Mouse (Mus musculus): Measurements from ENCODE around the gene Zfr2. TPM values are rescaled to one million over a fixed set of nuclear protein-coding genes. Genes with fewer than 3 reads are reported as not detected.

Zfr2 gene
- polyA plus RNA-seq, 1 experiment from 2014 or later = 9.7 TPM

DNA sequence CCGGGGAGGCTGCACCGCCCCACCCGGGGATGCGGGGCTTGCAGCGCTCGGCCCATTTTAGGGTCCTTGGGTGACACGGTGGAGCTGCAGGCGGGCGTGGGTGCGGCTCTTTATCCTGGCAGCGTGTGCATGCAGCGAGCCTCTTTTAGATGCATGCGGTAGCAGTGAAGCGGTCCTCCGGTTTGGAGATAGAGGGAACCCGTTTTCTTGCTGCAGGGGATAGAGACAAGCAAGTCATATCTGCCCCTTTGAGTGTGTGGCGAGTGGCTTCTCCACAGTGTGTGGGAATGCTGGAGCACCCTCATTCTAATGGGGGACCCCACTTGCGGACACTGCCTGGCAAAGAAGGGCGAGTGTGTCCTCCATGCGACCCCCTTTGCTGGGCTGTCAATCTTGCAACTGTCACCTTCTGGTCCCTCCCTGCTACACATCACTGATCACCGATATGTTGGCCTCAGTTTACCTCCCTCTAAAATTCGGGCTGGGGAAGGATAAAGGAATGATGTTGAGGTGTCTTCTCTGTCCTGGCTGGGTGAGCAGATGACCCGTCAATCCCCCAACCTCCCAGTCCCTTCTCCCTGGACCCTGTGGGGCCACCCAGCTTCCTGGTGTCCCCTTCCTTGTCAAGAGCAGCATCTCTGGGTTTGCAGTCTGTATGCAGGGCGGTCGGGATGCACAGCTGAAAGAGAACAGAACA lies 60.5 kb downstream of the Zfr2 start:
- peak overlapping the region; percentile 89 for H3K4me3 ChIP-seq
- WGBS = 3% methylated on average over 25 of the region's 25 CpGs
- peaks cover 14% of the 10 kb centered on the region for H3K36me3 ChIP-seq (ENCODE audit: poor library complexity, severe bottlenecking)
- H3K4me1 ChIP-seq = peaks cover 49% of the 10 kb centered on the region
- peaks cover 18% of the 10 kb centered on the region for H3K27me3 ChIP-seq
- peak overlapping the region; percentile 93 for H3K27ac ChIP-seq
- peak overlapping the region; percentile 92 for H3K9ac ChIP-seq
- no peak; the same call in 1 of the 2 replicates for ATAC-seq
- H3K9me3 ChIP-seq (replicated peaks) = no peaks in the 10 kb centered on the region
- peak overlapping the region; percentile 92 for H3K4me2 ChIP-seq

DNA sequence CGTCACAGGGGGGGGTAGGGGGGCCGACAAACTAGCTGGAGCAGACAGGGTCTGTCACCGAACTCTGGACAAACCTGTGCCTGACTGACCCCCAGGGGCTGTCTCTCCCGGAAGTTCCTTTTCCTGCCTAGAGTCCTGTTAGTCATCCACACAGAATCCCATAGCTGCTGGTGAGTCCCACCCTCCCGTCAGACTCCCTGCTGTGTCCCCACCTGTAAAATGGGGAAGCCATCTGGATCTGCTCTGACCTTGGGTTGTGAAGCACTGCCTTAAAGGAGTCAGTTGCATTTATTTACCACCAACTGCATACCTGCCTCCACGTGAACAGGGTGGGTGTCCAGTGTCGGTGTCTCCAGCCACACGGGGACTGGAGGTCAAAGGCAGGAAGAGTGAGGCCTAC lies 61.5 kb downstream of the Zfr2 start:
- whole genome bisulfite sequencing = 68% methylated on average over 8 of the region's 8 CpGs
- Histone ChIP-seq H3K27ac (no peak overlapping the region), H3K27me3 (peaks cover 18% of the 10 kb centered on the region), H3K36me3 (ENCODE audit: poor library complexity, severe bottlenecking) (peaks cover 14% of the 10 kb centered on the region), H3K4me1 (peaks cover 47% of the 10 kb centered on the region), H3K4me2 (peak overlapping the region; percentile 92), H3K9me3 (replicated peaks) (no peaks in the 10 kb centered on the region), H3K4me3 (peak overlapping the region; percentile 89), H3K9ac (peak overlapping the region; percentile 92)
- no peak for ATAC-seq

DNA sequence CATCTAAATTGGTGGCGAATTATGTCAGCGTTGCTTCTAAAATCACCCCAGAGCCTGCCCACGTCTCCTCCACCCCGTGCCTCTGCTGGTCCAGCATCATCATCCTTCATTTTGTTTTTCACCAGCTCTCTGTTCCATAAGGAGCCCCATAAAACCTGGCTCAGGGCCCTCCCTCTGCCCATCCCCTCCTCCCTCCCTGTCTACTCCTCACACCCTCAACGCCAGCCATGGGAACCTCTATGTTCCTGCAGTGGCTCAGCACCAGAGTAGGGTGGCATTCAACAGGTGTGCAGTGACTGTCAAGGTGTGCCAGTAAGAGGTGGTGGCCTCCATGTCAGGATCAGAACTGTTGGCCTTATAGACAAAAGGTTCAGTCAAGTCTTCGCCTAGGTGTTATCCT lies 62.2 kb downstream of the Zfr2 start:
- ATAC-seq = no peak
- H3K4me2 ChIP-seq = peak overlapping the region; percentile 92; the same call in 1 of the 2 replicates
- H3K4me1 ChIP-seq = peaks cover 42% of the 10 kb centered on the region
- peaks cover 14% of the 10 kb centered on the region for H3K36me3 ChIP-seq (ENCODE audit: poor library complexity, severe bottlenecking)
- H3K9ac ChIP-seq = no peak overlapping the region
- H3K27ac ChIP-seq = no peak overlapping the region; the same call in 1 of the 2 replicates
- no peak overlapping the region for H3K4me3 ChIP-seq
- H3K9me3 ChIP-seq (replicated peaks) = no peaks in the 10 kb centered on the region
- H3K27me3 ChIP-seq = peaks cover 13% of the 10 kb centered on the region
- WGBS = 96% methylated on average over 6 of the region's 6 CpGs

DNA sequence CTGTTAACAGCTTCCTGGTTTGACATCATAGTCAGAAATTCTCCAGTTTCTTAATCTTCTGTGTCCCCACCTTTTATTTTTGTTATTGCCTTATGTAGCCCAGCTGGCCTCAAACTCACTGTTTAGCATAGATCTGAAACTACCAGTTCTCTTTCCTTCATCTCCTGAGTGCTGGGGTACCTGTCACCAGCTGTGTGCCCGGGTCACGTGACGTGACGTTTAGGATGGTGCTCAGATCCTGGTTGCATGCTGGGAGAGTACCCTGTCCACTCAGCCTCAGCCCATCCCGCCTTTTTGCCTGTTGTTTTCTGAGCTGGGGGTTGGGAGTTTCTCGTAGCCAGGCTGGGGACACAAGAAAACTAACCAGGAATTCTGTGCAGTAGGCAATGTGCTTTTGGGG lies 64.3 kb downstream of the Zfr2 start:
- ATAC-seq = no peak
- WGBS = 83% methylated on average over 6 of the region's 6 CpGs
- Histone ChIP-seq H3K4me2 (no peak overlapping the region), H3K4me3 (no peak overlapping the region), H3K27me3 (no peaks in the 10 kb centered on the region), H3K27ac (no peak overlapping the region), H3K36me3 (ENCODE audit: poor library complexity, severe bottlenecking) (peaks cover 14% of the 10 kb centered on the region), H3K4me1 (peaks cover 33% of the 10 kb centered on the region), H3K9ac (no peak overlapping the region), H3K9me3 (replicated peaks) (no peaks in the 10 kb centered on the region)

DNA sequence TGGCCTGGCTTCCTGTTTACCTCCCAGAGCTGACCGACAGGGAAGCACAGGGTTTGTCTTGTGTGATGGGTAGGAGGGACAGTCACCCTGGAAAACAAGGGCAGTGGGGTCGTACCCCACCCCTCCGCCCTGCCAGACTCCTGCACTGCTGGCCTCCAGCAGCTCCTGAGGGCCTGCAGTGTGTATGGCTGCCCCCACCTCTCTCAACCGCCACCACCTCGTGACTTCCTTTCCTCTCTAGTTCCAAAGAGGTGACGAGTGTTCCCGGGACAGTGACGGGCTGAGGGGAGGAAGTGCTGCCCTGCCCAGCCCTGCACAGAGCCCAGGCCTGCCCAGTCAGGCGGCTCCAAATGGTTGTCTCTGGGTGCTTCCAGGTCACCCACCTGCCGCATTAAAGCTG lies 64.9 kb downstream of the Zfr2 start:
- ATAC-seq = no peak
- Histone ChIP-seq H3K27ac (no peak overlapping the region), H3K27me3 (no peaks in the 10 kb centered on the region), H3K4me3 (no peak overlapping the region), H3K9ac (no peak overlapping the region), H3K36me3 (ENCODE audit: poor library complexity, severe bottlenecking) (peaks cover 14% of the 10 kb centered on the region), H3K4me1 (peaks cover 39% of the 10 kb centered on the region), H3K4me2 (no peak overlapping the region), H3K9me3 (replicated peaks) (no peaks in the 10 kb centered on the region)
- 80% methylated on average over 10 of the region's 10 CpGs for WGBS

DNA sequence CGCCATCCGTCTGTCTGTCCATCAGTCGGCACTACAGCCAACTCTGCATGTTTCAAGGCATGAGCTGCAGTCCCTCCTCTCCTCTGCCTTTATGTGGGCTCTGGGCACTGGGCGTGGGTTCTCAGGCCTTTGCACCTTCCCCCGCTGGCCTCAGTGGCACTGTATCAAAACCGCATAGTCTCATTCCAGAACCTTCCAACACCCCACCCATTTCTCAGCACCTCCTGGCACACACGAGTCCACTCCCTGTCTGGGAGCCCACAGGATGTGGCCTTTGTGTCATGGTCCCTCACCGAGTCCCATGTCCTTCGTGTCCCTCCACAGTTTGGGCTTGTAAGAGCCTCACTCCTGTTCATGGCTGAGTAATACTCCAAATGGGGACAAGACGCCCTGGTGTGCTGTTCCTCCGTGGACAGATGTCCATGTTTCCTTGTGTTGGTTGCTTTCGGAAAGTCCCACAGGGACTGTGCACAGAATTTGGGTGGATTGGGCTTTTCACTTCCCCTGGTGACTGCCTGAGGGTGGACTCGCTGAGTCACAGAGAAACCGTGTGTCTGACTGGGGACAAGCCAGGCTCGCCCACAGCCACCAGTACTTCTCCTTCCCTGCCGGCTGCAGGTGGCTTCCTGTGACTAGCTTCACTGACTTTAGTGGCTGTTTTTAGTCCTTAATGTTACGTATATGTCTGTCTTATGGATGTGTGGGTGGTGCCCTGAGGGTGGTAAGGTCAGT lies 65.6 kb downstream of the Zfr2 start:
- H3K9me3 ChIP-seq (replicated peaks) = no peaks in the 10 kb centered on the region
- no peak for ATAC-seq
- H3K36me3 ChIP-seq (ENCODE audit: poor library complexity, severe bottlenecking) = peaks cover 14% of the 10 kb centered on the region
- H3K4me3 ChIP-seq = no peak overlapping the region
- H3K27ac ChIP-seq = no peak overlapping the region
- no peak overlapping the region for H3K9ac ChIP-seq
- no peak overlapping the region for H3K4me2 ChIP-seq
- WGBS = 96% methylated on average over 17 of the region's 17 CpGs
- no peaks in the 10 kb centered on the region for H3K27me3 ChIP-seq
- H3K4me1 ChIP-seq = peaks cover 44% of the 10 kb centered on the region

DNA sequence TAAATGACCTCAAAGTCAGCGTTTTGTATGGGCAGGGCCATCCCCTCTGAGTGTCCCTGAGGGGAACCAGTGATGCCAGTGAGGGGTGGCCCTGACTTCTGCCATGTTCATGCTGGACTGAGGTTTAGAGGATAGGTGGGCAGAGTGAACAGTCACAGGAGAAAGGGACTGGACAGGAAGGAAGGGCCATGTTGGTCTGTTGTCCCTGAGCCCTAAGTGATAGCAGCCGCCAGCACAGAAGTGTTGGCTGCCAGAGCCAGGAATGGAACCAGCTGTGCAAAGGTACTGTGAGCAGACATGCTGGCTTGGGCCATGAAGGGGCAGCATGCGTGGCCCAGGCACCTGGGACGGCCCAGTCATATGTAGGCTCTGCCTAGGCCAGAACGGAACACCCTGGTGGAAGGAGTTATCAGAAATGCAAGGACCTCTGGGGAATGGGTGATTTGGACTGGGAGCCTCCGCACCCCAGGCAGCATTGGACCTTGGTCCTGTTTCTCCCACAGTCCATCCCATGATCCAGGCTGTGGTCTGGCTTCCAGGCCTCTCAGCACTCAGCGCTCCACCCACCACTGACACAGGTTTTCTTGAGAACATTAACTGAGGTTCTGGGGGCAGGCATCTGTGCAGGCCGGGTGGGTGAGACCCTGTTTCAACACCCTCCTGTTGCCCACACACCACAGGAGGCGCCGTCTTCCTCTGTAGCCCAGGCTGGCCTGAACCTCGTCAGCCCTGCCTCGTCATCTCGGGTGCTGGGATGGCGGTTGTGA lies 66.8 kb downstream of the Zfr2 start:
- no peak for ATAC-seq
- no peaks in the 10 kb centered on the region for H3K9me3 ChIP-seq (replicated peaks)
- H3K4me1 ChIP-seq = peaks cover 31% of the 10 kb centered on the region
- WGBS = 92% methylated on average over 14 of the region's 14 CpGs
- H3K4me3 ChIP-seq = no peak overlapping the region
- H3K27me3 ChIP-seq = no peaks in the 10 kb centered on the region
- no peak overlapping the region for H3K9ac ChIP-seq
- peaks cover 14% of the 10 kb centered on the region for H3K36me3 ChIP-seq (ENCODE audit: poor library complexity, severe bottlenecking)
- H3K27ac ChIP-seq = no peak overlapping the region
- no peak overlapping the region for H3K4me2 ChIP-seq

DNA sequence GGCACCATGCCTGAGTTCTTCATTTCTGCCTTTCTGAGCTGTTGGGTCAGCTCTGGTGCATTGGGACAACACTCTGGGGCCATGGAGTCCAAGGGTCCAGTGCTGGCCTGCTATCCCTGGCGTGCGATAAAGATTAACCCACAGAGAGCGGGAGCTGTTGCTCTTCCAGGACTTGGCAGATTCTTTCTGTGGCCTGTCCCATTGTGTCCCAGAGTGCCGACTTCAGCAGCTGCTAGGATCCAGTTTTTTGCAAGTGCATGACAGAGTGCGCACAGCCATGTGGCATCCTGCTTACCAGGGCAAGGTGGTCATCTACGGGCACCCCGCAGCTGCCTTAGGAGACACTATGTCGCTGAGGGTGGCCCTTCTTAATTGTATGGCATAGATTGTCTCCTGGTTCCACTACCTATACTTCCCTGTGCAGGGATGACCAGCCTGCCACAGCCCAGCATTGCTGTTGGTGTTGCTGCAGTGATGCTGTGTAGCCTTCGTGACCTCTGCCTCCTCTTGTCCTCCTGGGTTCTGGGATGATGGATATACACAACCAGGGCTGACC lies 67.5 kb downstream of the Zfr2 start:
- Histone ChIP-seq H3K4me1 (peaks cover 25% of the 10 kb centered on the region), H3K27me3 (no peaks in the 10 kb centered on the region), H3K9ac (no peak overlapping the region), H3K9me3 (replicated peaks) (no peaks in the 10 kb centered on the region), H3K4me2 (no peak overlapping the region), H3K27ac (no peak overlapping the region), H3K36me3 (ENCODE audit: poor library complexity, severe bottlenecking) (peaks cover 10% of the 10 kb centered on the region), H3K4me3 (no peak overlapping the region)
- ATAC-seq = no peak
- 87% methylated on average over 9 of the region's 9 CpGs for WGBS

DNA sequence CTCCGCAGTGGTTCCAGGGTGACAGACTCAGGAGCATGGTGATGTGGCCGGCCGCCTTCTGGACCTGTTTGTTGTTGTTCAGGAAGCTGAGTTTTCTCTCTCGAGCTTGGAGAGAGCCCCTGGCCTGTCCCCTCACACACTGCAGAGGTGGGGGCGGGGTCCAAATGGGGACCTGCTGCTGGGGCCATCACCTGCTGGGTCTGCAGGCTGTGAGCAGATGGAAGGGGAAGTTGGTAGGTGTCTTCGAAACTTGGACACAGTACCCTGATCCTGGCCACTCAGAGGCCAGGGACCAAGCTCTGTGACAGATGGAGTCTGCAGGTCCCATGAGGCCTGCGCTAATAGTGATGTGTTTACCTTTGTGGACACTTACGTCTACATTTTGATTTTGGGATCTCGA lies 68.4 kb downstream of the Zfr2 start:
- peaks cover 20% of the 10 kb centered on the region for H3K4me1 ChIP-seq
- H3K36me3 ChIP-seq (ENCODE audit: poor library complexity, severe bottlenecking) = peaks cover 16% of the 10 kb centered on the region
- H3K9me3 ChIP-seq (replicated peaks) = no peaks in the 10 kb centered on the region
- no peak overlapping the region for H3K27ac ChIP-seq
- ATAC-seq = no peak
- no peak overlapping the region for H3K4me2 ChIP-seq
- H3K4me3 ChIP-seq = no peak overlapping the region
- no peak overlapping the region for H3K9ac ChIP-seq
- no peaks in the 10 kb centered on the region for H3K27me3 ChIP-seq
- WGBS = 89% methylated on average over 9 of the region's 9 CpGs

Small RNA genes within 50 kb of the gene (microRNA-seq; reads per million reads assigned to microRNA genes)
- 16.4 reads per million, percentile 28 among the genes with 10 or more reads in this experiment for gene Mir3057

Other genes starting within 250 kb of the Zfr2 start
- 14.8 and 17.6 TPM in 2 replicates for gene Gng7, start 218.2 kb upstream of the Zfr2 start, polyA plus RNA-seq (2015; fragmentation: Nextera tagmentation; extraction: Ambion mirVana)
- 13.4 and 15.0 TPM in 2 replicates for gene Diras1, start 207.5 kb upstream of the Zfr2 start, polyA plus RNA-seq (2015; fragmentation: Nextera tagmentation; extraction: Ambion mirVana)
- 33.4 and 37.8 TPM in 2 replicates for gene Slc39a3, start 195.7 kb upstream of the Zfr2 start, polyA plus RNA-seq (2015; fragmentation: Nextera tagmentation; extraction: Ambion mirVana)
- gene Sgta, start 173.0 kb upstream of the Zfr2 start, polyA plus RNA-seq (2015; fragmentation: Nextera tagmentation; extraction: Ambion mirVana) = 273 and 305 TPM in 2 replicates
- gene Thop1, start 163.1 kb upstream of the Zfr2 start, polyA plus RNA-seq (2015; fragmentation: Nextera tagmentation; extraction: Ambion mirVana) = 55.8 and 60.5 TPM in 2 replicates
- 0.30 and 0.42 TPM in 2 replicates for gene Creb3l3, start 134.3 kb upstream of the Zfr2 start, polyA plus RNA-seq (2015; fragmentation: Nextera tagmentation; extraction: Ambion mirVana)
- 200 and 211 TPM in 2 replicates for gene Map2k2, start 127.2 kb upstream of the Zfr2 start, polyA plus RNA-seq (2015; fragmentation: Nextera tagmentation; extraction: Ambion mirVana)
- gene Zbtb7a, start 97.9 kb upstream of the Zfr2 start, polyA plus RNA-seq (2015; fragmentation: Nextera tagmentation; extraction: Ambion mirVana) = 10.4 and 10.6 TPM in 2 replicates
- gene Pias4, start 65.2 kb upstream of the Zfr2 start, polyA plus RNA-seq (2015; fragmentation: Nextera tagmentation; extraction: Ambion mirVana) = 54.2 and 57.0 TPM in 2 replicates
- gene Eef2, start 56.5 kb upstream of the Zfr2 start, polyA plus RNA-seq (2015; fragmentation: Nextera tagmentation; extraction: Ambion mirVana) = 555 and 583 TPM in 2 replicates
- gene Dapk3, start 50.1 kb upstream of the Zfr2 start, polyA plus RNA-seq (2015; fragmentation: Nextera tagmentation; extraction: Ambion mirVana) = 43.5 and 47.7 TPM in 2 replicates
- gene 4930442H23Rik, start 49.3 kb upstream of the Zfr2 start, polyA plus RNA-seq (2015; fragmentation: Nextera tagmentation; extraction: Ambion mirVana) = not detected in 2 replicates
- not detected in 2 replicates for gene Nmrk2, start 31.1 kb upstream of the Zfr2 start, polyA plus RNA-seq (2015; fragmentation: Nextera tagmentation; extraction: Ambion mirVana)
- 44.5 and 54.2 TPM in 2 replicates for gene Atcay, start 2.3 kb upstream of the Zfr2 start, polyA plus RNA-seq (2015; fragmentation: Nextera tagmentation; extraction: Ambion mirVana)
- 5.6 and 7.4 TPM in 2 replicates for gene Matk, start 19.8 kb downstream of the Zfr2 start, polyA plus RNA-seq (2015; fragmentation: Nextera tagmentation; extraction: Ambion mirVana)
- 134 and 135 TPM in 2 replicates for gene Mrpl54, start 33.8 kb downstream of the Zfr2 start, polyA plus RNA-seq (2015; fragmentation: Nextera tagmentation; extraction: Ambion mirVana)
- gene Apba3, start 33.8 kb downstream of the Zfr2 start, polyA plus RNA-seq (2015; fragmentation: Nextera tagmentation; extraction: Ambion mirVana) = 28.6 and 32.3 TPM in 2 replicates
- gene Tjp3, start 58.4 kb downstream of the Zfr2 start, polyA plus RNA-seq (2015; fragmentation: Nextera tagmentation; extraction: Ambion mirVana) = 6.2 and 7.1 TPM in 2 replicates
- gene Pip5k1c, start 59.8 kb downstream of the Zfr2 start, polyA plus RNA-seq (2015; fragmentation: Nextera tagmentation; extraction: Ambion mirVana) = 73.1 and 87.2 TPM in 2 replicates
- gene Cactin, start 87.9 kb downstream of the Zfr2 start, polyA plus RNA-seq (2015; fragmentation: Nextera tagmentation; extraction: Ambion mirVana) = 39.9 and 42.0 TPM in 2 replicates
- 2.6 and 3.8 TPM in 2 replicates for gene Tbxa2r, start 95.6 kb downstream of the Zfr2 start, polyA plus RNA-seq (2015; fragmentation: Nextera tagmentation; extraction: Ambion mirVana)
- not detected in 2 replicates for gene Gipc3, start 110.1 kb downstream of the Zfr2 start, polyA plus RNA-seq (2015; fragmentation: Nextera tagmentation; extraction: Ambion mirVana)
- gene Hmg20b, start 117.3 kb downstream of the Zfr2 start, polyA plus RNA-seq (2015; fragmentation: Nextera tagmentation; extraction: Ambion mirVana) = 60.6 and 61.1 TPM in 2 replicates
- gene Mfsd12, start 124.3 kb downstream of the Zfr2 start, polyA plus RNA-seq (2015; fragmentation: Nextera tagmentation; extraction: Ambion mirVana) = 6.3 and 6.8 TPM in 2 replicates
- 0.44 and 0.45 TPM in 2 replicates for gene 4930404N11Rik, start 132.7 kb downstream of the Zfr2 start, polyA plus RNA-seq (2015; fragmentation: Nextera tagmentation; extraction: Ambion mirVana)
- gene Fzr1, start 145.4 kb downstream of the Zfr2 start, polyA plus RNA-seq (2015; fragmentation: Nextera tagmentation; extraction: Ambion mirVana) = 117 and 128 TPM in 2 replicates
- gene Dohh, start 151.3 kb downstream of the Zfr2 start, polyA plus RNA-seq (2015; fragmentation: Nextera tagmentation; extraction: Ambion mirVana) = 76.7 and 87.3 TPM in 2 replicates
- gene Gm48551, start 151.3 kb downstream of the Zfr2 start, polyA plus RNA-seq (2015; fragmentation: Nextera tagmentation; extraction: Ambion mirVana) = 4.2 and 5.8 TPM in 2 replicates
- gene Gm48552, start 155.8 kb downstream of the Zfr2 start, polyA plus RNA-seq (2015; fragmentation: Nextera tagmentation; extraction: Ambion mirVana) = 2.1 and 2.3 TPM in 2 replicates
- gene Smim24, start 159.9 kb downstream of the Zfr2 start, polyA plus RNA-seq (2015; fragmentation: Nextera tagmentation; extraction: Ambion mirVana) = 1.8 TPM in 2 replicates
- 18.5 and 25.2 TPM in 2 replicates for gene Nfic, start 222.5 kb downstream of the Zfr2 start, polyA plus RNA-seq (2015; fragmentation: Nextera tagmentation; extraction: Ambion mirVana)
- gene Celf5, start 249.6 kb downstream of the Zfr2 start, polyA plus RNA-seq (2015; fragmentation: Nextera tagmentation; extraction: Ambion mirVana) = 48.8 and 57.4 TPM in 2 replicates

Measured in forebrain, embryonic 13.5 days (tissue).